In the genomic region with DNA sequence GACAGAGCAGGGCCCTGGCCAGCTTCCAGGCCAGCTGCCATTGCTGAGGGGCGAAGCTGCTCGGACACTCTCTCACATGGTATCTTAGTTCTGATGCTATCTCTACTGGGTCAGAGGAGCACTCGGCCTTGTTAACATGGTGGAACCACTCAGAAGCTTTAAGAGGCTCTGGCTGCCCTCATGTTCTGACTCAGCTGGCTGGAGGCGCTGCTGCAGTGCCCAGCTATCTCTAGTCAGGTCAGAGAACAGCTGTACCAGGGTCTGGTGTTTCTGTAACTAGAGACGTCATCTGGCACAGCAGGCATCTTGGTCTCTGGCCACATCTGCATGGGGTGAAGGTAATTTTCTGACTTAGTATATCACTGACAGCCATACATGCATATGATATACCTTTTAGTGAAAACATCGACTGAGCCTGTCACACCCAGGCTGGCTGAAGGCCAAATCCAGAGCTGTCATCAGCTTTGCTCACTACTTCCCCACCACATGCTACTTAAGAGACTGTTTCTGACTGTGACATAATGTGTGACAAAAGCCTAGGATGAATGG, we compare ENCODE assay signal across 12 mouse cellular contexts.
DNase-seq lines count a peak whose midpoint lies in the region; ATAC-seq and TF ChIP-seq lines count a peak whose summit lies in the region.
"Had no signal": no experiment of that assay in that cellular context is flagged by ENCODE, and none has a peak within 500 bp of the region (broad histone marks: within the 10 kb centered on the region; RNA-seq: fewer than 3 reads in every experiment).

No protein-coding gene starts in this region.

- TF ChIP-seq EP300 in MEL (IDR thresholded peaks at IDR 0.05; ENCODE audit: low read depth in 1 of 2, low read length in 2 of 2) = 0 out of 4 replicates have a peak, but pooled peaks of 1 of the 2 experiments have one; percentile 4

- no peaks in the 10 kb centered on the region for H3K9me3 ChIP-seq in MEL (replicated peaks; ENCODE audit: insufficient read depth, low read length)
- H3K9me3 ChIP-seq in embryonic facial prominence, embryonic 12.5 days = no peaks in the 10 kb centered on the region
- H3K9me3 ChIP-seq: G1E had no signal

- peaks cover 3% of the 10 kb centered on the region in 2 experiments for H3K4me1 ChIP-seq in MEL (ENCODE audit: control insufficient read depth in 1 of 2, insufficient read depth in 2 of 2, low read length in 2 of 2)
- H3K4me1 ChIP-seq in embryonic facial prominence, embryonic 12.5 days = peaks cover 9% of the 10 kb centered on the region; the same call in 1 of the 2 replicates

- H3K27ac ChIP-seq in MEL (ENCODE audit: control insufficient read depth, low read depth, low read length) = no peak overlapping the region
- H3K27ac ChIP-seq in embryonic facial prominence, embryonic 12.5 days = peak overlapping the region; percentile 54; the same call in 1 of the 2 replicates
- H3K27ac ChIP-seq: hindbrain, embryonic 14.5 days had no signal

- no peak for TF ChIP-seq POLR2A in MEL (IDR thresholded peaks at IDR 0.05; ENCODE audit: control insufficient read depth in 1 of 2, insufficient read depth in 1 of 2, low read depth in 1 of 2, low read length in 2 of 2, poor library complexity in 1 of 2)

- H3K4me3 ChIP-seq in MEL (ENCODE audit: control insufficient read depth in 1 of 2, insufficient read depth in 1 of 2, low read depth in 2 of 2, low read length in 2 of 2) = no peak overlapping the region
- H3K4me3 ChIP-seq in embryonic facial prominence, embryonic 12.5 days = no peak overlapping the region

- peak; percentile 52; the same call in 1 of the 2 replicates for ATAC-seq in embryonic facial prominence, embryonic 12.5 days (ENCODE audit: insufficient number of reproducible peaks, insufficient read depth, low FRiP score, low TSS enrichment)

- no peak for TF ChIP-seq CTCF in MEL (IDR thresholded peaks at IDR 0.05 in 2 of 3, conservative IDR thresholded peaks at IDR 0.05 in 1 of 3; ENCODE audit: control insufficient read depth in 1 of 3, insufficient read depth in 1 of 3, low read depth in 2 of 3, low read length in 3 of 3, poor library complexity in 1 of 3, severe bottlenecking in 1 of 3)

- H3K4me2 ChIP-seq in embryonic facial prominence, embryonic 12.5 days (replicated peaks) = no peak overlapping the region
- H3K4me2 ChIP-seq: hindbrain, embryonic 14.5 days had no signal

- H3K9ac ChIP-seq in MEL (ENCODE audit: control insufficient read depth, low read depth, low read length, poor library complexity, severe bottlenecking) = no peak overlapping the region
- H3K9ac ChIP-seq in embryonic facial prominence, embryonic 12.5 days = no peak overlapping the region
- H3K9ac ChIP-seq: hindbrain, embryonic 14.5 days had no signal

- WGBS in embryonic facial prominence, embryonic 12.5 days = 68% methylated on average over 6 of the region's 6 CpGs

- H3K79me2 ChIP-seq in MEL (ENCODE audit: control insufficient read depth, insufficient read depth, low read length, poor library complexity) = no peaks in the 10 kb centered on the region

- TF ChIP-seq RAD21 in MEL (IDR thresholded peaks at IDR 0.05; ENCODE audit: low read depth, low read length) = no peak

- peak; percentile 29 to 36 for DNase-seq in heart, adult 18-20 months
- DNase-seq in heart, adult 8-10 months (ENCODE audit: low spot score) = no peak
- DNase-seq in MEL (ENCODE audit: low read depth, low spot score) = peak; percentile 80
- DNase-seq in heart, postnatal 4 days = peak; percentile 65
- DNase-seq in layer of hippocampus, adult 8-10 months (ENCODE audit: low spot score in 2 of 2) = no peak
- DNase-seq in cerebellum, adult 11-12 months = no peak
- DNase-seq: kidney, postnatal 25 days; liver; thymus, postnatal 4 days had no signal

- peaks cover 0 to 3% of the 10 kb centered on the region in 2 experiments; a peak in 1 of 4 replicates for H3K36me3 ChIP-seq in MEL (ENCODE audit: control insufficient read depth in 1 of 2, insufficient read depth in 2 of 2, low read length in 2 of 2)
- H3K36me3 ChIP-seq in embryonic facial prominence, embryonic 12.5 days = peaks cover 41% of the 10 kb centered on the region
- H3K36me3 ChIP-seq: G1E had no signal

- H3K27me3 ChIP-seq in MEL (ENCODE audit: control insufficient read depth in 1 of 2, insufficient read depth in 2 of 2, low read length in 2 of 2) = no peaks in the 10 kb centered on the region; a peak in 1 of 4 replicates
- no peaks in the 10 kb centered on the region for H3K27me3 ChIP-seq in embryonic facial prominence, embryonic 12.5 days

TF ChIP-seq in MEL, 35 proteins besides CTCF, POLR2A, EP300 and RAD21:
- TF ChIP-seq MAX (IDR thresholded peaks at IDR 0.05; ENCODE audit: low read length) (0 out of 2 replicates have a peak, but pooled peaks have one; percentile 29), ETS1 (IDR thresholded peaks at IDR 0.05; ENCODE audit: low read depth, low read length) (peak; percentile 66), GATA1 (IDR thresholded peaks at IDR 0.05; ENCODE audit: low read depth, low read length) (no peak), KAT2A (conservative IDR thresholded peaks at IDR 0.05; ENCODE audit: low read depth, low read length) (no peak), MXI1 (IDR thresholded peaks at IDR 0.05; ENCODE audit: low read depth, low read length) (peak; percentile 64)

Comparison
In these comparisons a context has a peak if more than half of its experiments do, and no peak if none do; other contexts are left out.
1. DNase-seq: peak in heart, adult 18-20 months (2 of 2), MEL (single experiment) and heart, postnatal 4 days (single experiment); none in heart, adult 8-10 months (single experiment), layer of hippocampus, adult 8-10 months (0 of 2) and cerebellum, adult 11-12 months (single experiment).